Mouse (Mus musculus) adrenal gland, postnatal 10 days (tissue): ENCODE data around the gene Gpd1l. TPM values are rescaled to one million over a fixed set of nuclear protein-coding genes. Genes with fewer than 3 reads are reported as not detected.

ENCODE experiments used
- DNase-seq: peaks from one replicate; pipeline ENCODE4 v3.0.0; 2021; ENCODE audit warnings: mixed read lengths
- total RNA-seq, 2 experiments: library from RNA; stranded (reverse); gene quantifications; 2 replicates each; pipeline ENCODE4 v1.2.3; 2021

Gene Gpd1l
- total RNA-seq, 2 experiments from 2014 or later: 25.1 to 30.8 TPM

DNA sequence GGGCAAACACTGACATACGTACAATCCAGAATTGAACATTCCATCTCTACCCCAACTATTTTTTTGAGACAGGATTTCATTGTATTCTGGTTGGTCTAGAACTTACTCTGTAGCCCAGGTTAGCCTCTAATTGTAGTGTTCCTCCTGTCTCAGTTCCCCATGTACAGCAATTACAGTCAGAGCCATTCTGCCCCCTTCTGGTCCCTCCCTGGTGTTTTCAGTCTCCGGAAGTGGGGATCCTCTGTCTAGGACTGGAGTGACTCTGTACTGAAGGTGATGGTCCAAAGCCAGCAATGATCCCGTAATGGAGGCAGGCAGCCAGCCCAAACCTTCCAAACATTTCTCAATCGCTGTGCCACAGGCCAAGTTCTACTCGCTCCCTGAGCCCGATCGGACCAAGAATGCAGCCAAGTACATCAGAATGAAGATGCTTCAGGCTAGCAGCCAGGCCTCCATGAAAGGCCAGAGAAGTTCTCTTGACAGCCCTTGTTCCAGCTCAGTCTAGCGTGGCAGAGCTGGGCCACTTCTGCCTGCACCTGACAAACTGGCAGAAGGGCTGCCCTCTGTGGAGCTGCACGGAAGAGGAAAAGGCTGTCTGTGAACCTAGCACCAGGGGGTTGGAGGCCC is 3.2 kb downstream of the Gpd1l start:
- DNase-seq: peak; percentile 81

DNA sequence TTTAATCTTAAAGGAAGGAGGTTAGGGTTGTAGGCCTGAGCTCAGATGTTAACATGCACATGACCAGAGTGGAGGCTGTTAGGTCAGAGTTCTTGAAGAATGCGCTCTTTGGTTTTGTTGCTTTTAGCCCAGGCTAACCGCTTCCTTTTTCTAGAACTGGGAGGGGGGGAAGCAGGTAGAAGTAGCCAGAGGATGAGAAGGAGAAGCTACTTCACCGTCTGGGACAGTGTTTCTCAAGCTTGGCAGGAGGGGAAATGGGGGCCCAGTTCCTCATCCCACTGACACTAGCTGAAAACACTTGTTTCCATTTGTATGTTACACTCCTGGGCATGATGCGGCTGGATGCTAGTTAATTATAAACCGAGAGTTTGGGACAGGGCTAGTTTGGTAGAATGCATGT is 8.2 kb downstream of the Gpd1l start:
- no peak for DNase-seq

DNA sequence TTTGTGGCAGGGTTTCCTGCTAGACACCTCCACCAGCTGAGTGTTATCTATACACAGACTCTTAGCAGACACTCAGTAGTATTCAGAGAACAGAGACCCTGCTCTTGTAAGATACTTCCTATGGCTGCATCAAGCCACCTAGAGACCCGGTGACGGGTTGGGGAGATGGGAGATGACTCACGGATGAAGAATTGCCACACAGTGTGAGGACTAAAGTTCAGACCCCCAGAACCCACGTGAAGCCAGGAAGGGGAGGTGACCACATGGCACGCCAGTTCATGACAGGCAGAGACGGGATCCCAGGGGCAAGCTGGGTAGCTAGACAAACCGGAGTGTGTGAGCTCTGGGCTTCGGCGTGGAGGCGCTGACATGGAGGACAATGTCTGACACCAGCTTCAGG is 8.7 kb downstream of the Gpd1l start:
- no peak for DNase-seq

DNA sequence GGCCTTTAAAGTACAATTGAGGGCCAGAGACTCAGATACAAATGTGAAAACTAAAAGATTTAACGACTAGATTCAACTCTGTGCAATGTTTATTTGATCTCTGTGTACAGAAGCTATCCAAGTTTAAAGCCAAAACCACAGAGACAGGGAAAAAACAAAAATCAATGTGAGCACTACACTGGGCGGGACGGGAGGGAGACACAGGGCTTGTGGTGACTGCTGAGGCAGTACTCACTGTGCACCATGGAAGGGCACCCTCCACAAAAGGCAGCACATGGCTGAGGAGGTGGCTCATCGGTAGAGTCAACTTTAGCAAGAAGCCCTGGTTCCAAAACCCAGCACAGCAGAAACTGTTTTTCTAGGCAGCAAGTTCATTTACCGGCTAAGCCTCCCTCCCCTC is 9.3 kb downstream of the Gpd1l start:
- no peak for DNase-seq

DNA sequence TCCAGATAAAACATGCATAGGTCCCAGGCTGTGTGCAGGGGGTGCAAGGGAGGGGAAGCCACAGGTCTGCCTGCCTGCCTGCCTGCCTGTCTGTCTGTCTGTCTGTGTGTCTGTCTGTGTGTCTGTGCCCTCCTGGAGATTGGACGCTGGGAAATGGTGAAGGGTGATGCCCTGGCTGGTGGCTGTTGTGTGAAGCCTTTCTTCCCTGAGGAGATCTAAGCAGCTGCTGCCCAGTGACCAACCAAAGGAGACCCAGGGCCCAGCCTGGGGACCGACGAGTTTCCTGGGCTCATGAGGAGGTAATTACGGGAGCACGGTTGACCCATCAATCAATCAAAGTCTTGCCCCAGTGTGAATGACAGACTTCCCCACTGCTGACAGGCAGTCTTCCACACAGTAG is 11.6 kb downstream of the Gpd1l start:
- DNase-seq: no peak

DNA sequence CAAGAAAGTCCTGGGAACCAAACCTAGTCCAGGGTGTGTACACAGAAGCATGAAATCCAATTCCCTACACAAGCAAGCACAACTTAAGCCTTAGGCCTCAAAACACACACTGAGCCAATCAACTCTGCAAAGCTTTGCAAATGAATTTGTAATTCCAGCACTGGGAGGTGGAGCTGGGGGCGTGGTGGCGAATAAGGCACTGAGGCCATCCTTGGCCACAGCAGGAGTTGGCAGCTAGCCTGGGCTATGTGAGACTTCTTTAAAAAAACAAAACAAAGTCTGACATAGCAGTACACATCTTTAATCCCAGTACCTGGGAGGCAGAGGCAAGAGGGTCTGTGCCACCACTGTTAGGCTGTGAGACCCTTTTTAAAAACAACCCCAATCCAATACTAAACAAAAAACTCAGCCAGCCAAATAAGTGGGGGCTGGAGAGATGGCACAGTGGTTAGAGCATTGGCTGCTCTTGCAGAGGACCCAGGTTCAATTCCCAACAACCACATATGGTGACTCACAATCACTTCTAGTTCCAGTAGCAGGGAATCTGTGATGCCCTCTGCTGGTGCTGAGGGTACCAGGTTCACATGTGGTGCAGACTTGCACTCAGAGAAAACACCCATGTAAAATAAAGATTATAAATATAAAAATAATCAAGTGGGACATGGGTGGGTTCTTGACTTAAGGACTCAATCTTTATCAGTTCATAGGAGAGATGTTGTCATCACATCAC is 12.3 kb downstream of the Gpd1l start:
- DNase-seq: peak; percentile 40

DNA sequence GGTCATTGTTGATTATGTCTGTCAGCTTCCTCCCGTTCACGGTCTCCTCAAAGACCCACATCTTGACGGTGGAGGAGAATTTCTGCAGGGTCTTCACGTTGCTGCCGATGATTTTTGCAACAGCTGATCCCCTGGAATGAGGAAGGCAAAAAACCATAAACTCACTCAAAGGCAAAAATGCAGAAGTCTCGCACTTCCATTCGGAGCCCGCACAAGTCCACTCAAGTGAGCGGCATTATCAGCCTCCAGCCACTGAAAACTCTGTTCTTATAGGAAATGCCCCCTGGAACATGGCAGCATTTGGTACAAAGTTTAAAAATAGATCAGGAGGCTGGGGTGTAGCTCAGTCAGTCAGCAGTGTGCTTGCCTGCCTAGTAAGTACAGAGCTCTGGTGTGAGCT is 13.2 kb downstream of the Gpd1l start:
- DNase-seq: no peak

DNA sequence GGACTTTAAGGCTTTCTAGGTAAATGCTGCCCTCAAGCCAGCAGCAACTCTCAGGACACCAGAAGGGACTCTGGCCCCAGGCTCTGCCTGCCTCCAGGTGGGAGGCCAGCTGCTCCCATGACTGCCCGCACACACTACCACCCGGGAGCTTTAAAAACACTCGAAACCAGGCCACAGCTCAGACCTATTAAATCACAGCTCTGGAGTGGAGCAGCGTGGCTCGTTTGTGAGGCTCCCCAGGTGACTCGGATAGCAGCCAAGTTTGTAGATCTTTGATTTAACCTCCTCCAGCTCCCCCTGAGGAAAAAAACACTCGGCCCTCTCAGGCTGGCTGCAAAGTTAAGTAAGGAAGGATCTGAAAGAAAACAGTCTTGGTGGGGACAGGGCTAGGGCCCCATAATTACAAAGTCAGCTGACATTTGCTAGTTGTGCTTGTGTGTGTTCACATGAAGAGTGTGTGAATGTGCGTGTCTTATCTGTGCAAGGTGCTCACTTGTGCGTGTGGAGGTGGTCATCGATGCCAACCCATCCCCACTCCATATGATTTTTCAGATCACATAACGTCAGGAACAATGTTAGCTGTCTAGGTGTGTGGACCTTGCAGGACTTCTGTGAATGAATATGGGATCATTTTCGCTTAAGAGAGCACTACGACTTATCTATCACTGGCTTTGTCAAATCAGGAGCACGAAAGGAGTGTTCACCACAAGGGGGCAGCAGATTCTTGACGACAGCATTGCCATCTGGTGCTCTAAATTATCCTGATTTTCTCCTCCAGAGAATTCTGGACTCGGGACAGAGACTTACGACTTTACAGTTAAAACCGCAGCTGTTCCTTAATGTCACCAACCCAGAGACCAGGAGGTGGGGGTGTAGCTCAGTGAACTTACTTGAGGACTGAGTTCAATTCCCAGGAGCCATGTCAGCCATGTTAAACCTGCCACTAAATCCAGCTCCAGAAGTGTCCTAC is 20.8 kb downstream of the Gpd1l start:
- DNase-seq: peak; percentile 89

DNA sequence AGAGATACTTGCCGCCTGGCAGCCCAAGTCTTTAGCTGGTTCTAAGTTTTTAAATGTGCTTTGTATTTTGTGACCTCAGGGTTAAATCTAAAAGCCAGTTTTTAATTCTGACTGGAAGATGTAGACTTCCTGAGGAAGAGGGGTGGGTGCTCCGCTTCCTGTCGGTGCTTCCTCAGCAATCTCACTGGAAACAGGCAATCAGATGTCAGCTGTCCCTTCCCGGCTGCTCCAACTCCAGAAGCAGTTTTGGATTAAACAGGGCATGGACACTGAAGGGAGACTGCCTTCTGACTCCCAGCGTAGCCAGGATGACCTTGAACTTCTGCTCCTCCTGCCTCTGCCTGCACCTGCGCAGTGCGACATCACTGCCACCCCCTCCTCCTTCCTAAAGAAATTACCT is 26.3 kb downstream of the Gpd1l start:
- no peak for DNase-seq

DNA sequence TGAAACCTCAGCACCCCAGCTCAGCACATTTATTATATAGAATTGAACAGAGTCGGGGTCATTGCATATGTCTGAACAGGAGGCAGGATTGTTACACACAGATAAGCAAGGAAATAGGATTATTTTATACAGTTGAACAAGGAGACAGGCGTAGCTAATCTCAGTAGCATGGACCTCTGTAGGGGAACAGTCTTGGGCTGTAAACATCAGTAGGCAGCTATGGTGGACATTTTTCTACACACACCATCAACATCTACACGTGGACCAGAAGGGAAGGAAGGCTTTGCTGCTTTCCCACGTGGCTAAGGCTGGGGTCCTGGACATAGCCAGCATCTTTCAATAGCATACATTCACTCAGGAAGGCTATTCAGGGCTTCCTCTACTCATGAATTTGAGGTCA is 37.9 kb downstream of the Gpd1l start:
- no peak for DNase-seq

DNA sequence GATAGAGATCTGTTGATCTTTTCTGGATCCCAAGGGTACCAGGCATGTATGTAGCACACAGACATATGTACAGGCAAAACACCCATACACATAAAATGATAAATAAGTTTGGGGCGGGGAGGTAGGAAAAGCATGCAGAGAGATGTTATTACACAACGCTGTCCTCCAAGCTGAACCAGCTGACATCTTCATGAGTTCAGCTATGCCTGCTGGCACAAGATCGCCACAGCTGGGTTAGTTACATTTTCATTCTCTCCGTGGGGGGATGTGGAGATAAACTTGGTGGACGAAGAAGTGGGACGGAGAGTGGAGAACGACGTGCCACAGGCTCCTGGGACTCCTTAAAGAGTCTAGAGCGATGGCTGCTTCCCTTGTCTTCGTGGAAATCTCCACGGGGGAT is 40.8 kb downstream of the Gpd1l start:
- DNase-seq: no peak

DNA sequence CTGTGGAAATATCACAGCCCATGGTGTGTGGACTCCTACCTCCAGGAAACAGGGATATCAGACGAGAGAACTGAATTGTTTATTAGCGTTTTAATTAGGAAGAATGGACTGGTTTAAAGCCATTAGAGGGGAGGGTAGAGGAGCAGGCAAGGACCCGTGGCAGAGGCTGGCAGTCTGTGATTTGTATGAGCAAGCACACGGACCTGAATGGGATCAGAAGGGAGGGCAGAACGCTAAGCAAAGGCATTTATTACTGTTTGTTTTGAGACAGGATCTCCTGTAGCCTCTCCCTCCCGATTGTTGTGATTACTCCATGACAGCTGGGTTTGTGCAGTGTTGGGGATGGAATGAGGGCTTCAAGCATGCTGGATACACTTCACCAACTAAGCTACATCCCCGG is 43.4 kb downstream of the Gpd1l start:
- DNase-seq: no peak

DNA sequence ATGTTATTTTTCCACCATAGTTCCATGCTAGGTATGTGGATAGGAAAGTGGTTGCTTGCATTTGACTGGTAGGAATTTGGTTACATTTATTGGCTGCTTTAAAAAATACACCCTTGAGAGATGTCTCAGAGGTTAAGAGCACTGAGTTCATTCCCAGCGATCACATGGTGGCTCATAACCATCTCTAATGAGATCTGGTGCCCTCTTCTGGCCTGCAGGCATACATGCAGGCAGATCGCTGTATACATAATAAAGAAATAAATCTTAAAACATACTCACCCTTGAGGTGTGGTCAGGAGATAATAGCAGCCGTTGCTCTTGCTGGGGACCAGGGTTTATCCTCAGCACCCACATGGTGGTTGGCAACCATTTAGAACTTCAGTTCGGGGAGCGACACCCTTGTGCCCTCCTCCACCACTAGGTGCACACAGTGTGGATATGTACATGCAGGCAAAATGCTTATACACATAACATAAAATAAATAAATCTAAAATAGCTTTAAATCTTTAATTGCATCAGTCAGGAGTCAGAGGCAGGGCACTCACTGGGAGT is 44.9 kb downstream of the Gpd1l start:
- DNase-seq: no peak

DNA sequence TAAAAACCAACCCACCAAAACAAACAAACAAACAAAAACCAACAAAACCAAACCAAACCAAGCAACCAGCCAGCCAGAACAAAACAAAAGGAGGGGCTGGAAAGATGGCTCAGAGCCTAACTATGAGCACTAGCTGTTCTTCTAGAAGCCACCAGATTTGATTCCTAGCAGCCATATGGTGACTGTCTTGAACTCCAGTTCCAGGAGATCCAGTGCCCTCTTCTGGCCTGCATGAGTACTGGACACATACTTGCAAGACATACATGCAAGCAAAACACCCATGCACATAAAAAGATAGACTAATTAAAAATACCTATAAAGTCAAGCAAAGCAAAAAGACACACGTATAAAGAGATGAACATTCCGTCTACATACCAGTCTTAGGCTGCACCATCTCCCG is 46.1 kb downstream of the Gpd1l start:
- DNase-seq: peak; percentile 36

DNA sequence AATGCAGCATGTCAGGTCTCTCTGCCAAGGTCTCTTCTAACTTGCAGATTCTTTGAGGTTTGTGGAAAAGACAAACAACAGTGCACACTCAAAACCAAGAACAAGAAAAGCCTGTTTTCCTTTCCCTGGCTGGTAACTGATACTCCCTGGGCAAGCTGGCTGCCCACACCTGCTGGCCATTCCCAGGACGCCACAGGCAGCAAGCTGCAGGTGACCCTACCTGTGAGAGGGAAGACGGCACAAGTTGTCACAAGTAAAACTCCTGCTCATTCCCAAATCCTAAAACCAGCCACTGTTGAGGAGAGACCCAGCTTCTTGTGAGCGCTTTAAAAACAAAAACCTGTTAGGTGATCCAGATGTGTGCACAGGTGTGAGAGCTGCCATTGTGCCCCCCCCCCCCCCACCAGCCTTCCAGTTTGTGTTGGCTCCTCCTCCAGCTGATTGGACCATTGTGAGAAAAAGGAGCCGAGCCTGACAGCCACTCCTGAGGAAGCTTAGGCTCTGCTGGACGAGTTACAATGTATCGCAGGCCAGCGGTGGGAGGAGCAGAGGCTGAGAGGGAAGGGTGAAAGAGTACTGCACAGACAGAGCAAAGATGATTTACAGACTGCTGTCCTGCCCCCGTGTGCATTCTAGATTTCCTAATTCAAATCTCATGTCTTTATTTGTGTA is 47.7 kb downstream of the Gpd1l start:
- DNase-seq: no peak

DNA sequence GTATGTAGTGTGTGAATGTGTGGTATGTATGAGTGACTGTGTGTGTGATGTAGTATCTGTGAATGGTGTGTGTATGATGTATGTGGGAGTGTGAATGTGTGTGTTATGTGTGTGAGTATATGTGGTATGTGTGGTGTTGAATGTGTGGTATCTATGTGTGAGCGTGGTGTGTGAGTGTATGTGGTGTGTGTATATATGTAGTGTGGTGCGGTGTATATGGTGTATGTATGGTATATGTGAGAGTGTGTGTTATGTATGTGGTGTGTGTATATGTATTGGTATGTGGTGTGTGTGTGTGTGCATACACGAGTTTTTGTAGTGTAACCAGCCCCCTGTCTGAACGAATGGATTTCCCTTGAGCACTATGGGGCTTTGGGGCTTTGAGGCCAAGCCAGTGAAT is 48.2 kb downstream of the Gpd1l start:
- no peak for DNase-seq

DNA sequence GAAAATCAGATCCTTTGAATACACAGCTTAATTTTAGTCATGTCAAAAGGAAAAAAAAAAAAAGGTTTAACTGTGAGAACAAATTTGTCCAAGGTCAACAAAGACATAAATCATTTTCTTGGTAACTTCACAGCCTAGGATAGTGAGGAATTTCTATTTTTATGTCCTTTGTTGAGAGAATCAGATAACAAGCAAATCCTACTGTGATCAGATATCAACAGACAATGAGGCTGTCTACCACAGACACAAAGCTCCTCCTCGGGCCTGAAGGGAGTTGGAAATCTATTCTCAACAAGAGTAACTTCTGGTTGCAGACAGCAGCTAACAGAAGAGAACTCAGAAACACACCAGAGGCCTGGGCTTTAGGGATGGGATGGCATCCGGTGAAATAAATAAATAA is 51.8 kb downstream of the Gpd1l start:
- DNase-seq: no peak

DNA sequence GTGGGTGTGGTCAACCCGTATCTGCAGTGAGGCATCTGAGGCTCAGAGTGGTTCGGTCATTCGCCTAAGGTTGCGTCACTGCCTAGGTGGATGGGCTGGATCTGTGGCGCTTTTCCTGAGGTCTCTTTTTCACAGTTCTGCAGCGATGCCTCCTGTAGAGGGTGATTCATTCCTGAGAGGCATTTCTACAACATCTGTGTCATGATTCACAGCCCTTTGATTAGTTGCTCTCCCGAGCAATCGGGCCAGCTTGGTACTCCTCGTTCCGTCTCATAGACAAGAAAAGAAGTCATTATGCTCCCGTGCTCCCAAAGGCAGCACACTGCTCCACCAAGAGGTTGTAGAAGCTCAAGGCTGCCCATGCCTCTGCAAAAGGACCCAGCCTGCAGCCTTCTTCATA is 78.5 kb downstream of the Gpd1l start:
- peak; percentile 27 for DNase-seq

DNA sequence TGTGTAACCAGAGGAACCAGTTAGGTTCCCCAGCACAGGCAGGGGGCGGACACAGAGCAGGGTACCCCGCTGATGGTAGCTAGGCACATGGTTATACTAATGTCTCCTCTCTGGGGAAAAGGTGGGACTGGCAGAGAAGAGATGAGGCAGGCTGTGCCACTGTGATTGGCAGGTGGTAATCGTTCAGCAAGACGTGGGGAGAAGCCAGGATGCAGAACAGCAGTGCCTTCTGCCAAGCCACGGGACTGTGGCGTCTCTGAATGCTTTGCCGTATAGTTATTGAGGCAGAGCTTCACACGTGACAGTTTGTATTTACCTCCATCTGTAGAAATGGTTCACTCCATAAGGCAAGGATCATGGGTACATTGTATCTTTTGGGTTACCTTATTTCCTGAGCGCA is 79.1 kb downstream of the Gpd1l start:
- no peak for DNase-seq

DNA sequence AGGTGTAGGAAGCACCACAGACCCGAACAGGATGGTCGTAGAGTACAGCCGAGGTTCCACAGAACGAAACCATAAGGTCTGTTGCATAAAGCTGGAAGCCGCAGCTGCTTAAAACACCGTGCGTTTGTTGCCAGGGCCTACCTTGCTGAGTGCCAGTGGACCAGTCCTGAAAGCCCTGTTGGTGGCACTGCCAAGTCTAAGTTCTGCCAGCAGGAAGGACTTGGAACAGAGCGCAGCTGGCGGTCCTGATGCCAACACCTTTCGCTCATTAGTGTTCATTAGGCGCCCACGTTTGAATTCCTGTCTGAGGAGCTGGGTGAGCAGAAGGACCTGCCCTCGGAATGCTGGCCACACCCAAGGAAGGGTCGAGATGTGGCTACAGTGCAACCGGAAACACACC is 80.5 kb downstream of the Gpd1l start:
- DNase-seq: peak; percentile 27

DNA sequence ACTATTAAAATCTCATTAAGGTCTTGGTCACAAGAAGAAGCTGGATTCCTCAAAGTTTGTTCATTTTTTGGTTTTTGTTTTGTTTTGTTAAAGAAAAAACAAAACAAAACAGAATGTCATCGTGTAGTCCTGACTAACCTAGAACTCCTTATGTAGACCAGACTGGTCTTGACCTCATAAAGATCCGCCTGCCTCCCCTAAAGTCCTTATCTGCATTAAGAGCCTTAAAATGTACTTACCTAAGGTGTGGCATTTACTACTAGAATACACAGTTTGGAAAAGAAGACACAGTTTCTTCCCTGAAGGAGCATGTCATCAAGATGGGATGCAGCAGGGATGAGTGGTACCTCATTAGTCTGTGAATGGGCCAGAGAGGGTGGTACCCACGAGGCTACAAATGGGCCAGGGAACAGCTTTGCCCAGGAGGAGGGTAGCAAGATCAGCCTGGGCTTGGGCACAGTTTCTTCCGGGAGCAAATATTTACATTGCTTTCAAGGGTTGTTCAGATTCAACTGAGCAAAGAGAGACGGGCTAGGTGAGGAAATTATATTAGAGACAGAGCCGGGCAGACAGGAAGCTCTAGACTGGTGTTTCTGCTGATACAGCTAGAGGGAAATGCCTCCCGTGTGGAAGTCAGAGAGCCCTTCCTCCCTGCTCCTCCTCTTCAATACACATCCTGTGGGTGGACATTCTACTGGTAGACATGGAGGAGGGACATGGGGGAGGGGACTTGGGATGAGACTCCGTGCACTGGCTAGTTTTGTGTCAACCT is 82.2 kb downstream of the Gpd1l start:
- DNase-seq: peak; percentile 7
